Mouse (Mus musculus) small intestine, adult 2 months (tissue): ENCODE data around the gene Plbd2.
"Not testable (repeated sequence)": the region's sequence is repeated elsewhere in the genome, so short reads cannot be mapped to it uniquely, and the experiment has no call there.

Source experiments
- CTCF ChIP-seq: fragments of 200-500 bp; IDR thresholded peaks from 2 replicates; pipeline ENCODE4 v1.5.1; 2012; ENCODE audit warnings: low read depth, mild to moderate bottlenecking, control low read depth, inconsistent platforms, low read length, moderate library complexity, mixed read lengths; ENCODE audit not compliant: insufficient replicate concordance, insufficient read length; ENCODE audit errors: extremely low read depth
- POLR2A ChIP-seq: fragments of 200-500 bp; IDR thresholded peaks from 2 replicates; pipeline ENCODE4 v1.6.1; 2012; ENCODE audit warnings: low read depth, mild to moderate bottlenecking, control low read depth, inconsistent platforms, low read length, moderate library complexity

DNA sequence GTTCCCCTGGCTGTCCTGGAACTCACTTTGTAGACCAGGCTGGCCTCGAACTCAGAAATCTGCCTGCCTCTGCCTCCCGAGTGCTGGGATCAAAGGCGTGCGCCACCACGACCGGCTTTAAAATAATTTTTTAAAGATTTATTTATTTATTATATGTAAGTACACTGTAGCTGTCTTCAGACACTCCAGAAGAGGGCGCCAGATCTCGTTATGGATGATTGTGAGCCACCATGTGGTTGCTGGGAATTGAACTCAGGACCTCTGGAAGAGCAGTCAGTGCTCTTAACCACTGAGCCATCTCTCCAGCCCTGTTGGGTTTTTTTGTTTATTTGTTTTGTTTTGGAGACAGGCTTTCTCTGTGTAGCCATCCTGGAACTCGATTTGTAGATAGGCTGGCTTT, 2.8 kb downstream of the Plbd2 start:
- TF ChIP-seq POLR2A, CTCF: not testable (repeated sequence)
